Mouse (Mus musculus) thymus, adult 18-20 months (tissue): Measurements from ENCODE around the gene Mob3a.
A peak's percentile ranks its signal among the peaks of the same experiment; 100 is the strongest.
"Not testable (repeated sequence)": the region's sequence is repeated elsewhere in the genome, so short reads cannot be mapped to it uniquely, and the experiment has no call there.

Experiments used
- DNase-seq, 2 experiments: peaks; one replicate each; pipeline ENCODE4 v3.0.0; 2022; ENCODE audit warnings: mixed read lengths in 2 of 2

Gene Mob3a

GRCm38 (mm10) chr10:80659213-80659612, 42.6 kb downstream of the Mob3a start:
- DNase-seq: peak in 1 of 2 experiments; percentile 58

GRCm38 (mm10) chr10:80658841-80659202, 43.0 kb downstream of the Mob3a start:
- DNase-seq: peak in 1 of 2 experiments; percentile 52

GRCm38 (mm10) chr10:80658194-80658840, 43.5 kb downstream of the Mob3a start:
- DNase-seq: no peak

- DNase-seq: peak in 1 of 2 experiments; percentile 58
Observed at GRCm38 (mm10) chr10:80656863-80657623, 44.7 kb downstream of the Mob3a start, which contains the start of gene Btbd2. Gene Btbd2, minus strand, starts transcription at chr10:80657071.

- DNase-seq: peak; percentile 88 to 90
Observed at GRCm38 (mm10) chr10:80656130-80656862, 45.5 kb downstream of the Mob3a start.

- no peak for DNase-seq
Observed at GRCm38 (mm10) chr10:80655406-80656129, 46.2 kb downstream of the Mob3a start.

GRCm38 (mm10) chr10:80654866-80655265, 46.9 kb downstream of the Mob3a start:
- DNase-seq: no peak

GRCm38 (mm10) chr10:80653156-80653720, 48.5 kb downstream of the Mob3a start:
- no peak for DNase-seq

- DNase-seq: no peak
Observed at GRCm38 (mm10) chr10:80650392-80650791, 51.4 kb downstream of the Mob3a start.

- DNase-seq: not testable (repeated sequence)
Observed at GRCm38 (mm10) chr10:80649910-80650309, 51.9 kb downstream of the Mob3a start.

- DNase-seq: no peak
Observed at GRCm38 (mm10) chr10:80646936-80647335, 54.8 kb downstream of the Mob3a start.

GRCm38 (mm10) chr10:80635345-80635744, 66.4 kb downstream of the Mob3a start:
- no peak for DNase-seq
